ENCODE assay signal across 7 mouse cellular contexts in genomic region chr7:128612521-128613181, GRCm38 (mm10). TPM values are rescaled to one million over a fixed set of nuclear protein-coding genes. Genes with fewer than 3 reads are reported as not detected.
DNase-seq lines count a peak whose midpoint lies in the region; ATAC-seq and TF ChIP-seq lines count a peak whose summit lies in the region.

No protein-coding gene starts in this region.

- no peaks in the 10 kb centered on the region for H3K9me3 ChIP-seq in hindbrain, embryonic 14.5 days (ENCODE audit: control insufficient read depth, low read length)
- H3K9me3 ChIP-seq in liver, embryonic 11.5 days (ENCODE audit: control insufficient read depth, low read length), result peaks cover 2% of the 10 kb centered on the region; the same call in 1 of the 2 replicates

- H3K4me1 ChIP-seq in spleen, adult 2 months (ENCODE audit: control insufficient read depth, insufficient read depth, insufficient read length), result peaks cover 6% of the 10 kb centered on the region; the same call in 1 of the 2 replicates
- H3K4me1 ChIP-seq in hindbrain, embryonic 14.5 days (replicated peaks; ENCODE audit: control insufficient read depth, insufficient read depth, low read length), result peaks cover 14% of the 10 kb centered on the region
- H3K4me1 ChIP-seq in liver, embryonic 11.5 days (replicated peaks; ENCODE audit: control insufficient read depth, insufficient read depth, low read length), result peaks cover 12% of the 10 kb centered on the region

- no peak for TF ChIP-seq POLR2A in spleen, adult 2 months (IDR thresholded peaks at IDR 0.05; ENCODE audit: low read depth, low read length)

- H3K36me3 ChIP-seq in spleen, adult 2 months (ENCODE audit: control insufficient read depth, insufficient read depth, low read length), result no peaks in the 10 kb centered on the region
- H3K36me3 ChIP-seq in hindbrain, embryonic 14.5 days (replicated peaks; ENCODE audit: control insufficient read depth, insufficient read depth), result no peaks in the 10 kb centered on the region
- H3K36me3 ChIP-seq in liver, embryonic 11.5 days (ENCODE audit: control insufficient read depth, insufficient read depth, low read length), result no peaks in the 10 kb centered on the region

- TF ChIP-seq CTCF in spleen, adult 2 months (IDR thresholded peaks at IDR 0.05; ENCODE audit: extremely low read depth, insufficient read depth, insufficient read length, insufficient replicate concordance), result no peak

- no peak for ATAC-seq in hindbrain, embryonic 14.5 days (ENCODE audit: low FRiP score)
- ATAC-seq in liver, embryonic 11.5 days (replicated peaks; ENCODE audit: low FRiP score), result no peak

- DNase-seq in spleen, adult 2 months (ENCODE audit: low read depth in 1 of 2, low spot score in 2 of 2), result no peak
- DNase-seq in spleen, adult 12 weeks (ENCODE audit: low spot score), result no peak
- no peak for DNase-seq in hindbrain, embryonic 14.5 days (ENCODE audit: low spot score)
- no peak for DNase-seq in liver, embryonic 11.5 days (ENCODE audit: low spot score)
- no peak for DNase-seq in yolk sac, embryonic 10.5 days (ENCODE audit: low spot score)
- no peak for DNase-seq in cerebellum, adult 9-11 months
- DNase-seq in cerebellum, adult 18-20 months, result no peak

- no peaks in the 10 kb centered on the region for H3K27me3 ChIP-seq in spleen, adult 2 months (ENCODE audit: control insufficient read depth, insufficient read depth, low read length)
- H3K27me3 ChIP-seq in hindbrain, embryonic 14.5 days (ENCODE audit: control insufficient read depth, insufficient read depth, low read length), result no peaks in the 10 kb centered on the region
- H3K27me3 ChIP-seq in liver, embryonic 11.5 days (replicated peaks; ENCODE audit: control insufficient read depth, insufficient read depth, low read length), result no peaks in the 10 kb centered on the region

- peak overlapping the region; percentile 79; the same call in 1 of the 2 replicates for H3K4me3 ChIP-seq in spleen, adult 2 months (ENCODE audit: extremely low read depth, insufficient read depth, insufficient read length)
- peak overlapping the region; percentile 84; the same call in 1 of the 2 replicates for H3K4me3 ChIP-seq in hindbrain, embryonic 14.5 days (replicated peaks; ENCODE audit: low read length)
- H3K4me3 ChIP-seq in liver, embryonic 11.5 days (ENCODE audit: low read depth, low read length), result peak overlapping the region; percentile 77

- WGBS in spleen, adult 2 months, result 59% methylated on average over 12 of the region's 12 CpGs
- WGBS in hindbrain, embryonic 14.5 days, result 87% methylated on average over 12 of the region's 12 CpGs
- WGBS in liver, embryonic 11.5 days, result 66% methylated on average over 12 of the region's 12 CpGs

- peak overlapping the region; percentile 68 for H3K4me2 ChIP-seq in hindbrain, embryonic 14.5 days (replicated peaks)
- H3K4me2 ChIP-seq in liver, embryonic 11.5 days, result peak overlapping the region; percentile 83

- no peak overlapping the region for H3K9ac ChIP-seq in hindbrain, embryonic 14.5 days
- peak overlapping the region; percentile 74; the same call in 1 of the 2 replicates for H3K9ac ChIP-seq in liver, embryonic 11.5 days (ENCODE audit: low read depth, low read length)

- peak overlapping the region; percentile 77; the same call in 1 of the 2 replicates for H3K27ac ChIP-seq in spleen, adult 2 months (ENCODE audit: insufficient read depth, low read length)
- no peak overlapping the region for H3K27ac ChIP-seq in hindbrain, embryonic 14.5 days
- H3K27ac ChIP-seq in liver, embryonic 11.5 days (ENCODE audit: low read depth, low read length), result no peak overlapping the region

RNA-seq across cellular contexts. Expression of gene Inpp5f, which starts 1.5 kb away (rescaled TPM):
- polyA plus RNA-seq in spleen, adult 2 months (2012; rRNA removed), result 6.8 and 7.2 TPM in 2 replicates
- polyA plus RNA-seq in hindbrain, embryonic 14.5 days (2014; fragmentation: Nextera tagmentation; extraction: Ambion mirVana), result 418 and 450 TPM in 2 replicates
- 20.0 and 22.7 TPM in 2 replicates for polyA plus RNA-seq in liver, embryonic 11.5 days (2014; fragmentation: Nextera tagmentation; extraction: Ambion mirVana)

Comparison
In these comparisons a context has a peak if more than half of its experiments do, and no peak if none do; other contexts are left out.
1. RNA of gene Inpp5f, which starts 1.5 kb away (polyA plus RNA-seq): 418 to 450 TPM in hindbrain, embryonic 14.5 days; 20.0 to 22.7 TPM in liver, embryonic 11.5 days and 6.8 to 7.2 TPM in spleen, adult 2 months; every median in the first group is over 10 times any median in the second.
2. Peak in every context shown above with its lines, with median percentiles within 50 percentile points of each other: H3K4me3 ChIP-seq.